Mouse (Mus musculus) liver, embryonic 16.5 days (tissue): ENCODE data around the gene Clec16a. TPM values are rescaled to one million over a fixed set of nuclear protein-coding genes. Genes with fewer than 3 reads are reported as not detected.

Experiments used
- ATAC-seq: fragments of 200-750 bp; cut with Nextera tagmentation; 2 replicates; pipeline ENCODE4 v1.8.0; 2017; ENCODE audit warnings: low read depth, mild to moderate bottlenecking, moderate number of reproducible peaks, moderate library complexity
- H3K27ac ChIP-seq: fragments of 300-500 bp; sonication (generic); 2 replicates; pipeline ENCODE4 v1.5.1; 2014; ENCODE audit warnings: mild to moderate bottlenecking, low read length
- H3K27me3 ChIP-seq: fragments of 300-500 bp; sonication (generic); 2 replicates; pipeline ENCODE4 v1.6.1; 2014; ENCODE audit warnings: low read depth, low read length, mixed read lengths; ENCODE audit not compliant: control insufficient read depth, insufficient read depth
- H3K36me3 ChIP-seq: fragments of 300-500 bp; sonication (generic); 2 replicates; pipeline ENCODE4 v1.6.1; 2014; ENCODE audit warnings: mild to moderate bottlenecking; ENCODE audit not compliant: control insufficient read depth, insufficient read depth
- H3K4me1 ChIP-seq: fragments of 300-500 bp; sonication (generic); 2 replicates; pipeline ENCODE4 v1.6.1; 2014; ENCODE audit warnings: low read depth, low read length, mixed read lengths; ENCODE audit not compliant: control insufficient read depth
- H3K4me2 ChIP-seq: fragments of 300-500 bp; sonication (generic); 2 replicates; pipeline ENCODE4 v1.6.1; 2014; ENCODE audit warnings: low read depth, low read length, mixed read lengths
- H3K4me3 ChIP-seq: fragments of 300-500 bp; sonication (generic); 2 replicates; pipeline ENCODE4 v1.5.1; 2014; ENCODE audit warnings: low read depth, mild to moderate bottlenecking, low read length
- H3K9ac ChIP-seq: fragments of 300-500 bp; sonication (generic); 2 replicates; pipeline ENCODE4 v1.6.1; 2014; ENCODE audit warnings: low read depth, low read length
- H3K9me3 ChIP-seq: fragments of 300-500 bp; sonication (generic); replicated peaks from 2 replicates; pipeline ENCODE4 v1.6.1; 2016; ENCODE audit warnings: low read length; ENCODE audit not compliant: control insufficient read depth
- WGBS: fragments of 180-500 bp; shearing (Covaris S2); extraction: QIAGEN DNeasy Blood & Tissue Kit; methylation state at CpG from one replicate; pipeline ENCODE4 v1.1.7; 2014; ENCODE audit not compliant: insufficient replicate concordance; 5-methylcytosine and 5-hydroxymethylcytosine counted together
- polyA plus RNA-seq: library from polyadenylated mRNA; unstranded; fragments of >200 nt; fragmentation: Nextera tagmentation; extraction: Ambion mirVana; gene quantifications from 2 replicates; pipeline ENCODE4 v1.2.1, GENCODE M21; 2015

Clec16a gene
- polyA plus RNA-seq, 1 experiment from 2014 or later: 11.1 TPM

DNA sequence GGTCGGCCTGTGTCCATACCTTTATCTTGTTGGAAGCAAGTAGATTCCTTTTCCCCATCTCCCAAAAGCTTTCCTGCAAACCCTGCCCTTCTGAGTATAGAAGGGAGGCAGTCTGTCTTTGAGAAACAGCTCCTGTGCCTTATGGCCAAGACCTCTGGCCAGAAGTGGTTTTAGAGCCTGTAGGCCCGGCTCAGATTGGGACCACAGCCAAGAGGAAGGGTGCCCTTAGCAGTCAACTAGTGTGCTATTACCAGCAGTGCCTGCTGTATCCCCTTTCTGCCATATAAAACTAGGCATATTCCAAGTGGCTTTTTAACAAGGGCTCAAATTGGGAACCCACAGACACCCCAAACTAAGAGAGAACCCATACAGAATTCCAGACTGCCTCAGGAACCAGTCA, 190.6 kb downstream of the Clec16a start:
- no peaks in the 10 kb centered on the region for H3K9me3 ChIP-seq
- no peak overlapping the region for H3K4me3 ChIP-seq
- H3K4me1 ChIP-seq: peaks cover 21% of the 10 kb centered on the region
- no peak for ATAC-seq
- no peaks in the 10 kb centered on the region for H3K27me3 ChIP-seq
- WGBS: 60% methylated on average over 2 of the region's 2 CpGs
- H3K36me3 ChIP-seq: no peaks in the 10 kb centered on the region
- no peak overlapping the region for H3K4me2 ChIP-seq
- no peak overlapping the region for H3K27ac ChIP-seq
- H3K9ac ChIP-seq: no peak overlapping the region

DNA sequence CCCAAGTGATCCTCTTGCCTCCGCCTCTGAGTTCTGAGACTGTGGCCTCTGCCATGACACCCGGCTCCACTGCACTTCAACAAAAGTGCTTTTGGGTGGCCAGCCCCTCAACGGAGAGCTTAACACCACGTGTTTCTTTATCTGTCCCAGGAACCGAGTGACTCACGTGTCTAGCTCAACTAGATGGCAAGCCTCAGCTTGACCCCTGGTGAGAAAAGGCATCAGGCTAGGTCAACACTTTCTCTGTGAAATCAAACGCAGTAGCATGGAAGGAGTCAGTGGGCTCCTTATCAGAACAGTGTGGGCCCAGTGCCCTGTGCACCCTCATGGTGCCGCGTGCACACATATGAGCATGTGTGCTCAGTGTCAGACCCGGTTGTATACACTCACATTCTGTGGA, 191.2 kb downstream of the Clec16a start:
- no peaks in the 10 kb centered on the region for H3K9me3 ChIP-seq
- H3K9ac ChIP-seq: no peak overlapping the region
- ATAC-seq: no peak
- no peaks in the 10 kb centered on the region for H3K36me3 ChIP-seq
- H3K4me2 ChIP-seq: no peak overlapping the region
- H3K4me3 ChIP-seq: no peak overlapping the region
- H3K4me1 ChIP-seq: peaks cover 20% of the 10 kb centered on the region
- H3K27ac ChIP-seq: no peak overlapping the region
- no peaks in the 10 kb centered on the region for H3K27me3 ChIP-seq
- 41% methylated on average over 10 of the region's 10 CpGs for WGBS

DNA sequence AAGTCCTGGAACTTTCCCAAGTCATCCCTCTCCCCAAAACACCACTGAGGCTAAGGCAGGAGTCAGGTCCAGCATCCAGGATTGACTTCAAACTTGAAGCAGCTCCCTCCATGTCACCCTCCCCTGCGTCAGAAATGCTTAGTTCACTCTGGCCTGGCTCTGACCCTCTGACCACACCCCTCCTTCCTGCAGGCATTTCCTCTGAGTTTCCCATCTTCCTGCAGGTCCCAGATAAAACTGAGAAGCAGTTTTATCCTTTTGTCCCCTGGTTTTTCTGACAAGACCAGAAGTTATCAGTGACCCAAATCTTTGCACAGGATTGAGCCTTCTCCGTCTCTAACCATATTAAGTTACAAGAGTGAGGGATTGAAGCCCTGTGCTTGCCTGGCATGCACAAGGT, 192.4 kb downstream of the Clec16a start:
- H3K9ac ChIP-seq: no peak overlapping the region
- no peak overlapping the region for H3K4me3 ChIP-seq
- peaks cover 7% of the 10 kb centered on the region for H3K4me1 ChIP-seq
- no peak overlapping the region for H3K4me2 ChIP-seq
- H3K27me3 ChIP-seq: no peaks in the 10 kb centered on the region
- 27% methylated on average over 2 of the region's 2 CpGs for WGBS
- ATAC-seq: no peak
- no peak overlapping the region for H3K27ac ChIP-seq
- no peaks in the 10 kb centered on the region for H3K9me3 ChIP-seq
- no peaks in the 10 kb centered on the region for H3K36me3 ChIP-seq

DNA sequence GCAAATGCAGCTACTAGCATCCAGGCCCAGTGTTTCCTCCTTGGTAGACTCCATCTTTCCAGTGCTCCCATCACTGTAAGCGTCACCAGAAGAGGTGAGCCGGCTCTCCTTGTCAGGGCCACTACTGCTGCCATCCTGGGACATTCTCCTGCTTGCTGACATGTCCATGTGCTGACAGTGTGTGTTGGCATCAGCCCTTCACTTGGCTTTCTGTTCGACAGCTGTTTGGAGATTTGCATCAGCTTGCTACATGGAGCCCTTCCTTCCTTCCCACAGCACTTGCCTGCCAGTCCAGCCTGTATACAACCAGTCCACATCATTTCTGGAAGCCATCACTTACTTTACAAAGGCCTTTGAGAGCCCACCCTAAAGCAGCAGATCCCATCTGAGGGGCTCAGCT, 193.7 kb downstream of the Clec16a start:
- H3K27me3 ChIP-seq: no peaks in the 10 kb centered on the region
- no peak overlapping the region for H3K27ac ChIP-seq
- no peak for ATAC-seq
- no peak overlapping the region for H3K9ac ChIP-seq
- H3K36me3 ChIP-seq: no peaks in the 10 kb centered on the region
- no peak overlapping the region for H3K4me3 ChIP-seq
- no peaks in the 10 kb centered on the region for H3K9me3 ChIP-seq
- WGBS: 57% methylated on average over 3 of the region's 3 CpGs
- H3K4me1 ChIP-seq: peaks cover 2% of the 10 kb centered on the region
- H3K4me2 ChIP-seq: no peak overlapping the region

DNA sequence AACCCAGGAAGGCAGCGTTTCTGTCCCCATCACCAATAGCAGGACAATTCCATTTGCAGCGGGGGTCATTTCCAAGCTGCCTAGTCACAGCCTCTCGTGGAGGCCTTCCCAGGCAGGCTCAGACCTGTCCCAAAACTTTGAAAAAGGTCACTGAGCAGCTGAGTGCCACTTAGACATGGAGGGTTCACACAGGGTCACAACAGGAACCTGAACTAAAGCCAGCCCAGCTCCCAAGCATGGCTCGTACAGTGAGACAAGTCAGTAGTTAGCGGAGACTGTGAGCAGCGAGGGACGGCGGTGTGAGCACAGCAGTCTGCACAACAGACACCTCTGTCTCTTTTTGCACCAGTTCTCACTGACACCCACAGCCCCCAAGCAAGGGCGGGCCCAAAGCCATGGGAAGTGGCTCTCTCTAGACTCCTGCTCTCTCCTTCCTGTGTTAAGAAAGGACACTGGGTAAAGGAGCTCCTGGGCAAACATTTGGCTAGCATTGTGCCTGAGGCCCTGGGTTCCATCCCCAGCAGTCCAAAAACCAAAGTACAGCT, 194.8 kb downstream of the Clec16a start:
- Histone ChIP-seq H3K4me2 (no peak overlapping the region), H3K9ac (no peak overlapping the region), H3K4me3 (no peak overlapping the region), H3K27me3 (no peaks in the 10 kb centered on the region), H3K9me3 (no peaks in the 10 kb centered on the region), H3K27ac (no peak overlapping the region), H3K4me1 (peaks cover 2% of the 10 kb centered on the region), H3K36me3 (no peaks in the 10 kb centered on the region)
- 57% methylated on average over 9 of the region's 9 CpGs for WGBS
- ATAC-seq: no peak

DNA sequence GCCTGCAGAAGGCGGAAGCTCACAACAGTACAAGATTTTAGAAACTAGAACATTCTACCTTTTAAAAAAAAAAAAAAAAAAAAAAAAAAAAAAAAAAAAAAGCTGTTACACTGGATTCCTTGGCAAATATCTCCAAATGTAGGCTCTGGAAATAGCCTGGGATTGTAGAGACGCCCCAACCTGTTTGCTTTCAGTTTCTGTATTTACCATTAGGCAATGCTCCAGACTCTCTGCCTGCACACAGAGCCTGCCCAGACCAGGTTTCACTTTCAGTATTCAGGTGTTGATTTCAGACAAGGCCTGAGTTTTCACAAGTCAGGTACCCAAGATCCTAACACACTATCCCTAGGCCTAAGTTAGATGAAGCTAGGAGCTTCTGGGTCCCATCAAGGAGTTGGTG, 195.9 kb downstream of the Clec16a start:
- no peak overlapping the region for H3K4me2 ChIP-seq
- no peaks in the 10 kb centered on the region for H3K9me3 ChIP-seq
- H3K4me3 ChIP-seq: no peak overlapping the region
- 56% methylated on average over 2 of the region's 2 CpGs for WGBS
- H3K27me3 ChIP-seq: no peaks in the 10 kb centered on the region
- H3K4me1 ChIP-seq: peaks cover 2% of the 10 kb centered on the region
- peak; percentile 66 for ATAC-seq
- no peak overlapping the region for H3K9ac ChIP-seq
- no peaks in the 10 kb centered on the region for H3K36me3 ChIP-seq
- H3K27ac ChIP-seq: no peak overlapping the region

DNA sequence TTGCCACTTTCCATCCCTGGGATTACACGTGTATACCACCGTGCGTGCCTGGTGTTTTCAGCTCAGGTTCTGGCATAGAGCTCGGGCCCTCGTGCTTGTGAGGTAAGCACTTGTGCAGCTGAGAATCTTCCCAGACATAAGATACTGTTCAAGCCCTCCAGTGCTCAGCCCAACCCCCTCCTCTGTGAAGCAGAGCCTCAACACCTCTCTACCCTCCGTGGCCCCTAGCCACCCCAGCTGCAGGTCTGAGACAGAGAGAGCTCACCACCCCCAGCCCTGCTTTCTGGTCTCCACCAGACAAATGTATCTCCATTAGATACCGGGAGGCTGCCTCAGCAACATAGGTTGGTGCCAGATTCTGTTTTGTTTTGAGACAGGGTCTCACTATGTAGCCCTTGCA, 204.1 kb downstream of the Clec16a start:
- Histone ChIP-seq H3K36me3 (no peaks in the 10 kb centered on the region), H3K4me3 (no peak overlapping the region), H3K4me2 (no peak overlapping the region), H3K9me3 (no peaks in the 10 kb centered on the region), H3K9ac (no peak overlapping the region), H3K4me1 (no peaks in the 10 kb centered on the region), H3K27me3 (no peaks in the 10 kb centered on the region), H3K27ac (no peak overlapping the region)
- 53% methylated on average over 7 of the region's 7 CpGs for WGBS
- ATAC-seq: no peak

DNA sequence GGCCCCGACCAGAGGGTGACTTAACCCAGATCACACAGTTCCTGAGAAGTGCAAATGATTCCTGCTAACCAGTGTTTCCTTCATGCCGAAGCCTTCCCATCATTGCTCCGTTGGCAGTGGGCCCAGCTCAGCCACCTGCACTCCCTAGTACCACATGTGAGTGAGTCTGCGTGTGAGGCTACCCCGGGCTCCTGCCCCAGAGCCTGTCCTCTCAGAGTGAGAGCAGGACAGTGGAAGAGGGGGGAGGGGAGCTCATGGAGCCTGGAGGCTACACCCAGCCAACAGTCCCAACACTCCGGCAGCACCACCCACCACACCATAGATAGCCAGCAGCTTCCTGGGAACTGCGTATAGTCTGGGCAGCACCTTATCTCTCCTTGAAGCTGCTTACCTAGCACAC, 204.7 kb downstream of the Clec16a start:
- no peak overlapping the region for H3K4me2 ChIP-seq
- no peak overlapping the region for H3K4me3 ChIP-seq
- no peaks in the 10 kb centered on the region for H3K27me3 ChIP-seq
- no peak overlapping the region for H3K9ac ChIP-seq
- H3K4me1 ChIP-seq: no peaks in the 10 kb centered on the region
- H3K36me3 ChIP-seq: no peaks in the 10 kb centered on the region
- 62% methylated on average over 7 of the region's 7 CpGs for WGBS
- no peak overlapping the region for H3K27ac ChIP-seq
- ATAC-seq: no peak
- H3K9me3 ChIP-seq: no peaks in the 10 kb centered on the region

DNA sequence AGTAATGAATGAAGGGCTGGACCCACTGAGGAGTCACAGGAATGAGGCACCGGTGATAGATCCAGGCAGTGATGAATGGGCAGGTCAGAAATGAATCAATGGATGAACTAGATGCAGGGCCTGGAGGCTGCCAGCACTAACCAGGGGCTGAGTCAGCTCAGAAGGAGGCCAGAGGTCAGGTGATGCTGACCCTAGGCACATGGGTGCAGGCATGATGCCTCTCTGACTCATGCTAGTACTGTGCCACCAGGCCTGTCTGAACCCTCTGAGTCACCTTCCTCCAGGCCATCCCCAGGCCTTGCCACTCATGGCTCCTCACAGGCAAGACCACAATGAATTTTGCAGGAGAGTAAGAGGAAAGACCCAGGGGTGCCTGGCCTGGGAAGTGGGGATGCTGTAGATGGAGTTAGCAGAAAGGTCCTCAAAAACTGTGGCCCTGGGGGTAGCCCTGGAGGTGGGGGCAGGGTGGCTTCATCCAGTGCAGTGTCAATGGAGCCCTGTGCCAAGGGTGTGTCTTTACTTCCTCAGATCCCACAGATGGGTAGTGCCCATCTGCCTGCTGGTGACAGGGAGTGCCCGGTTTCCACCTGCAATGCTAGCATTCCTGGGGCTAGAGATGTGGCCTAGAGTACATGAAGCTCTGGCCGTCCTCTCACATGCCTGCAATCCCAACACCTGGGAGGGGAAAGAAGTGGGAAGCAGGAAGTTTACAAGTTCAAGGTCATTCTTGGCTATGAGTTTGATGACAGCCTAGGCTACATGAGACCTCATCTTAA, 209.6 kb downstream of the Clec16a start:
- Histone ChIP-seq H3K4me3 (no peak overlapping the region), H3K9ac (no peak overlapping the region), H3K27ac (no peak overlapping the region), H3K4me2 (no peak overlapping the region), H3K27me3 (peaks cover under 1% of the 10 kb centered on the region; the same call in 1 of the 2 replicates), H3K9me3 (no peaks in the 10 kb centered on the region), H3K36me3 (no peaks in the 10 kb centered on the region), H3K4me1 (no peaks in the 10 kb centered on the region)
- 57% methylated on average over 3 of the region's 3 CpGs for WGBS
- ATAC-seq: no peak
